Mouse (Mus musculus) yolk sac, embryonic 10.5 days (tissue): ENCODE data around the gene Kctd5.
"Not testable (repeated sequence)": the region's sequence is repeated elsewhere in the genome, so short reads cannot be mapped to it uniquely, and the experiment has no call there.

ENCODE experiments used
- DNase-seq: peaks from one replicate; pipeline ENCODE4 v3.0.0-alpha.2; 2017; ENCODE audit warnings: low spot score

The Kctd5 gene

DNA sequence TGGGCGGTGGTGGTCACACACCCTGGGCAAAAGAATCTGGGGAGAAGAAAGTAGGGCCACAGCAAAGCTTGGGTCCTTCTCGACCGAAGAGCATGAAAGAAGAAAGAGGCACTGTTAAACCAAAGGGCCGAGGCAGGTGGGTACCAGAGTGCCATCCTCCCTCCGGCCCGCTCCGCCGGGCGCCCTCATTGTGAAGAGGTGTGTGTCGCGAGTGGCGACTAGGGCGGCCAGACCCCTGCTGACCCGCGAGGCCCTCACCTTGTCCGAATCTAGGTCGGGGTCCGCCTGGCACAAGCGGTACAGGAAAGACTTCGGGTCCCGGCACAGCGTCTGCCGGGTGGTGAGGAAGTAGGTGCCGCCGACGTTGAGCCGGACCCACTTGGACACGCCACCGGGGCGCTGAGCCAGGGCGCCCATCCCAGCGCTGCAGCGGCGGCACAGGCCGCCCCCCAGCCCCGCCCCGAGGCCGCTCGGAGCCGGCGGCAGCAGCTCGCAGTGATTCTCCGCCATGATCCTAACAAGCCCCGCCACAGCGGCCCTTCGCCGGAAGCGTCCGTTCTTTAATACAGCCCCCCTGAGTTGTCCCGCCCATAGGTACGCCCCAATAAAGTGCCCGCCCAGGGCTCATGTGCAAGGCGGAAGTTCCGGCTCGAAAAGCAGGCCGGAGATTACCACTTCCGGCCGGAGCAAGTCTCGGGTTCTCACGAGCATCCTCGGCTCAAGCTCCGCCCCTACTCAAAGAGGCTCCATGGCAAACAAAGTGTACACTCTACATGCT, at the start of gene Kctd5:
Gene Kctd5 (minus strand): TSS at position 567 of the 778 bp plus-strand sequence.
- DNase-seq, result peak; percentile 93

DNA sequence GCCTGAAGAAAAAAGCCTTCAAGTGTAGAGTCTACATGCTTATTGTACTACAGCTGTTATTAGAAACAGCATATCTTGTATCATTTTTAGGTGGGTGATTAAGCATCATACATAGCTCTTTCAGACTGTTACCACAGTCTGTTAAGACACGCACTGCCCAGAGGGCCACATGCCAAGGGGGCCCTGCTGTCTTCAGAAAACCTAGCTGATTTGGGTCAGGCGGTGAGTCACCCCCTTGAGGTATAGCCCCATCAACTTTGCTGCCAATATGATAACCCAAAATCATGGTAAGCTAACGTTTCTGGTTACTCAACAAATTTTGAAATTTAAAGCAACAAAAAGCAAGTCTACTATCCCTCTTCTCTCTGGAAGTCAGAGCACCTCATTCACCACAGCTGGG, 46.2 kb upstream of the Kctd5 start:
- DNase-seq, result no peak

DNA sequence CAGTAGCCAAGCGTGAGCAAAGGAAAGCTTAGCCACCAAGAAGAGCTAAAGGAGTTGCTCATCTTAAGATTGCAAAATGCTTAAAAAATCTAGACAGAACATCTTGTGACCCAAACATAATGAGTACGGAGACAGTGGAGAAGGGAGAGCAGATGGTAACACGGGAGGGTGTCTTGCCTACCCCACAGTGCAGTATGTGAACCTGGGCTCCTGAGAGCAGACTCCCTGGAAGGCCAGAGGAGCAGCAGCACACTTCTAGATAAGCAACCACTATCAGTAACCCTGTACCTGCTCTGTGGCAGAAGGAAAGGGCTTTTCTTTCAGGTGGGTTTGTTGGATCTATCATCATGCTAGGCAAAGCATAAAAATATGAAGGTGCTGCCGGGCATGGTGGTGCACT, 39.7 kb upstream of the Kctd5 start:
- no peak for DNase-seq

DNA sequence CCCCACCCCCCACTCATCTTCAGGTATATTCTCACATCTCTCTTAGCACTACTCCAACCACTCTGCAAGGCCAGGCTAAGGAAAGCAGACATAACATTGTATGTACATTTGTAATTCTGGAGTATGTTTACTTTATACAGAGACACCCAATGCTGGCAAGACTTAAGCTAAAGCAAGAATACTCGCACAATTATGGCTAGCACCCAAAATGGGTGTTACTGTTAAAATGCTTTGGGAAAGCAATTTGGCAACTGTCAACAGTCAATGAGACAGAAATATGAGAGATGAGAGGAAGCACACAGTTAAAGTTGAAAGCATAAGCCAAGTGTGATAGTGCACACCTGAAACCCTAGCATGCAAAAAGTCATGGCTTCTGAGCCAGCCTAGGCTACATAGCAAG, 38.0 kb upstream of the Kctd5 start:
- no peak for DNase-seq

DNA sequence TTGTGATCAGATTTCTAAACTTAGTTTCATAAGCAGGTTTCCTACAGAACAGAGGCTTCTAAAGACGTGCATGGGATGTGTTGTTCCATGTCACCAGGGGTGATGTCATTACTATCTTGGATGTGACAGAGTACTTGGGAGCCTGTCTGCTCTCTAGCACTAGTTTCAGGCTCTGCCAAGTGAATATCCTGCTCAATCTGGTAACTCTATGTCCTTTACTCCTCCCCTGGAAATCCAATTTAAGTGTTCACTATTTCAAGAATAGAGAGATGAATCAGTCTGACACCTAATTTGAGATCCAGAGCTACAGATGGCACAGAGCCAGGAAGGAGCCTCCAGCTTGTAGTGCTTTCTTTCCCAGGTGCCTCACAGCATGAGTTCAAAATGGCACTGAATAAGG, 35.6 kb upstream of the Kctd5 start:
- no peak for DNase-seq

DNA sequence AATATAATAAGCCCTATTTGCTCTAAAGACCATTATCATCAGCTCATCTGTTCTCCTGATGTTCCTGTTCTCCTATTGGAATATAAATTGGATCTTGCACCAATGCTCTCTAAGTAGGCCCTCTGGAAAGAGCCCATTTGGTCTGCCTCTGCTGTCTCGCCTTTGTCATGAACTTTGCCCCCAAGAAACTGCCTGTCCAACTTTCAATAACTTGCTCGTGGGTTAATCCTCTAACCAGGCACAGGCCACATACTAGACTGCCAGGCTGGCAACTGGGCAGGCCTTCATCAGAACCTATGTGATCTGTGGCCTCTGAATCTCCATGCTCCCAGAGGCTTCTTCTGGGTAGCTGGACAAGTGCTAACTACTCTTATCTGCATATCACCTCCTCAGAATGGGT, 31.8 kb upstream of the Kctd5 start:
- no peak for DNase-seq

DNA sequence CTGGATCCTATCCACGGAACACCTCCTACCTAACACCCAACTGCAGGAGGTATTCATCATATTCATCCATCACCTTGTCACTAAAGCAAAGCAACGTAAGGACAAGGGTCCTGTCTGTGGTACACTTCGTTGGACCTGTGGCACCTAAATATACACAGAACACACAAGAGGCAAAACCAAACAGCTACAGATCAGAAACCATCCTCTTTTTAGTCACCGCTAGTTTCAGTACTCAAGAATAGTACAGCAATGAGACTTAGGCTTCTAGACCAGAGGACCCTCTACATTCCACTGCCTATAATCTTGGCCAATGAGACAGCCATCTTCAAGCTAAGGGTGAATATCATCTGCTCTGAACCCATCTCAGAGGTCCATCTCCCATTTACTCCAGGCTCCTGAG, 25.1 kb upstream of the Kctd5 start:
- DNase-seq, result no peak

DNA sequence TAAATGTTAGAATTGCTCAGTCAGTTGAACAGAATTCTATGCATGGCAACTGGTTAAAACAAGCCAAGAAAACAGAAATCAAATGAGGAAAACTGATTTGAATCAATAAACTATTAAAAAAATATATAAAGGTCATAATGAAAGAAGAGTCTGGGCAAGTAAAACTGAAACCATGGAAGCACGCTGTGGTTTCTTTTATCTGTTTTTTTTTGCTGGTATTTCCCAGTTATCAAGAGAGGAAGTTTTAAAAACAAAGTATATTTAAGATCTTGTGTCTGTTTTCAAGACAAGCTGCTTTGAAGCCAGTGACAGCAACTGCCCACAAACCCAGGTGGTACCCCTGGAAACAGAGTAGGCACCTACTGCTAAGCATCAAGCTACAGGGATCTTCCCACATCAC, 17.3 kb upstream of the Kctd5 start:
- no peak for DNase-seq

DNA sequence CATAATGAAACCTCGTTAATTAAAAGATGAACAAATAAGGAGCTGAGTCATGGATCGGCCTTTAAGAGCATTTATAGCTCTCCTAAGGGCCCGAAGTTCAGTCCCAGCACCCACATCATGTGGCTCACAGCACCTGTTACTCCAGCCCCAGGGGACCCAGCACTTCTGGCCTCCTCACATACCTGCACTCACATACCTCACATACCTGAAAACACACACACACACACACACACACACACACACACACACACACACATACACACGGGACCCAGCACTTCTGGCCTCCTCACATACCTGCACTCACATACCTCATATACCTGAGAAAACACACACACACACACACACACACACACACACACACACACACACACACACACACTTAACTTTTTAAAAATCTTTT, 13.1 kb upstream of the Kctd5 start:
- not testable (repeated sequence) for DNase-seq

DNA sequence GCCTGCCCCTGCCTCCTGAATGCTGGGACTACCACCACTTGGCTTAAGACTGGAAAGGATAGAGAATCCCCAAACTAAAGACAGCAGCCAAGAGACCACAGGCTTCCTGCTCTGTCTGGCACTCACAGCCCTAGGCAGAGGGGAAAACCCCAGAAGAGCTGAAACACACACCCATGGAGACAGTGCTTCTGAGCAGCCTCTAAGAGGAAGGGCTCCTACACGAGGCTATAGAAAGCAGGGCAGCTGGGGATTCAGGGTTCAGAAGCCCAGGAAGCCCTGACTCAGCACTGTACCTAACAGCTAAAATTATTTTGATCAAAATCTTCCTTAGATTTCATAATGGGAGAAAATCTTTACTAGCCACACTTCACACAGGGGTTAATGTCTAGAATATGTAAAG, 11.3 kb upstream of the Kctd5 start:
- no peak for DNase-seq

DNA sequence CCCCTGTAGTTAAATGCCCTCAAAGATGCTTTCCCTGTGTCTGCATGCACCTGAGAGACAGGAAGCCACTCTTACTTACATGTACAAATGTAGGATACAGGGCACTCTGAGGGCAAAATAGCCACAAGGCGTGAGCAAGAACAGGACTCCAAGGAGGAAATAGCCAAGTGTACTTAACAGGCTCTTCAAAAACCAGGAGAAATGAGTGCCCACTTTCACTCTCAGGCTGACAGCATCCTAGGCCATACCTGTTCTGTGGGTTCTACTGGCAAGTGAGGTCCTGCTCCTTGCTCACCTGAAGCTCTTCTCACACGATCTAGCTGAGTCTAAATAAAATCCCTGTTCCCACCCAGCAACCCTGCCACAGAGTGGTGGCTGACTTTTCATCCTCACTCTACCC, 3.8 kb upstream of the Kctd5 start:
- DNase-seq, result no peak

DNA sequence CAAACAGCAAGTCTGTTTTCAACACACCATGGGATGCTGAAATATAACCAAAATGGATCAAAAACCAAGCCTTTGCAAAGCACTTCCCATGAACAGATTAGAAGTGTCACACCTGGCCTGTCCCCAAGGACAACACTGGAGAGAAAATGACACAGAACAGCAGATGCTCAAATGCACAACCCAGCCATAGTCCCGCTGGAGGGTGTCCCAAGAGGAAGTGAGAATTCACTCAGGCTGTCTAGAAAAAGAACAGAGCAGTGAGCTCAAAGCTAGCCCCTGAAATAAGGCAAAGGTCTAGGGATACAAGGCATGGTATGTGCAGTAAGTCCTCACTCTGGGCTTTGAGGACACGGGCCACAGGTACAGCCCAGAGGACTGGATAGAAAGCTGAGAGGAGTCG, 3.8 kb downstream of the Kctd5 start:
- no peak for DNase-seq

DNA sequence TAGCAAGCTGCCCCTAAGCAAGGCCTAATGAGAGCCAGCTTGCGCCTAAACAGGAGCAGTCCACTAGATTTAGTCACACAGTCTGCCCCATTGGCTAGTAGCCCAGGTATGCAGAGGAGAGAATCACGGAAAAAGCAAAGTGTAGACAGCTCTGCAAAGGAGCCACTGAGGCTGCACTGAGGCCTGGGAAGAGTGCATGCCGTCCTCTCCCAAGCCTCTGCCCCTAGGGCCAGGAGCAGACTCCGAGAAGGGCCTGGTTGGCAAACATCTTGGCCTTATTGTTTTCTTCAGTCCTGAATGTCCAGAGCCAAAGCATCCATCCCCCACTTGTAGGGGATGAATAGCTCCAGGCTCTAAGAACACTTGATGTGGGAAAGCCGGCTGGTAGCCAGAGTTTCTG, 5.0 kb downstream of the Kctd5 start:
- DNase-seq, result no peak

DNA sequence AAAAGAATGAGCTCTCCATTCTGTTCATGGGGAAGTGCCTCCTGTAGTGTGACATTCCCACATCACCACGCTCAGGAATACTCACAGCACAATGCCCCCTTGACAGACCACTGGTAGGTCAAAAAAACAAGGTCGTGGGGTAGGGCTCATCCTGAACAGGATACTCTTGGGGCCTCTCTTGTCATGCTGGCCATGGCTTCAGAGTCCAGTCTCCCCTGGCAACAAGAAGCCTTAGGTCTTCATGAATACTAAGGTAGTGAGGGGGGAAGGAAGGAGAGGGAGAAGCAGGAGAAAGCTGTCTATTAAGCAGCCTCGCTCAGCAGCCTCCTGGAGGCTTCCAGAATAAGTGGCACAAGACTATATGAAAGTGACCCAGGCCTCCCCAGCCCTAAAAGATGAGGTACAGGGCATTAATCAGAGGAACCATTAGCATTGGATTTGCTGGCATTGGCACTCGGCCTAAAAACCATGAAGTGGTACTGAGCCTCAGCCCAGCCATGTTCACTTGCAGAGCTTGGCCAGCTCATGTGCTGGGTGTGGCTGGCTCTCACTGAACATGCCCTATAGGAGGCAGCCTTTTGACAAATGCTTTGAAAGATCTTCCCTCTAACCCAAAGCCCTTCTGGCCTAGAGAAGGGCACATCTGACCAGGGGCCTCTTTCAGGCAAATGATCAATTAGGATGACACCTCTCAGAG, 10.7 kb downstream of the Kctd5 start:
- no peak for DNase-seq

DNA sequence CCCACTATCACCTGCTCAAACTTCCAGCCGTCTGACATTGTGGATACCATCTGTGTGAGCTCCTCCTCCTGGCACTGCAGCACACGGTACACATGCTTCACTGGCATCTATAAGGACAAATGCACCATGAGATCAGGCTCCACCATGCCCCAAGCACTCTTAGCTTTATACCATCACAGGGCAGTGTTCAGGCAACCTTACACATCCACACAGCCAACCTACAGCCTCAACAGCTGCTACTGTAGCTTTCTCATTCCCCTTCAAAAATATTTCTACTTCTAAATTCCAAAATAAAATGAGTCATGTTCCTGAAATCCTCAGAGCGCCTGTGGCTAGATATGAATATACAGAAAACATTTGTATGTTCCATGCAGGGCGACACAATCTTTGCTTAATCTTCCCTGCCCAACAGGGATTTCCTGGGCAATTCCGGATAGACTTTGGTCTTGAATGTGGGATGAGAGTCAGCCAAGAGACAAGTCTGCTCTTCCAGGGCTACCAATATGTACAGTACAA, 15.5 kb downstream of the Kctd5 start:
- DNase-seq, result no peak

DNA sequence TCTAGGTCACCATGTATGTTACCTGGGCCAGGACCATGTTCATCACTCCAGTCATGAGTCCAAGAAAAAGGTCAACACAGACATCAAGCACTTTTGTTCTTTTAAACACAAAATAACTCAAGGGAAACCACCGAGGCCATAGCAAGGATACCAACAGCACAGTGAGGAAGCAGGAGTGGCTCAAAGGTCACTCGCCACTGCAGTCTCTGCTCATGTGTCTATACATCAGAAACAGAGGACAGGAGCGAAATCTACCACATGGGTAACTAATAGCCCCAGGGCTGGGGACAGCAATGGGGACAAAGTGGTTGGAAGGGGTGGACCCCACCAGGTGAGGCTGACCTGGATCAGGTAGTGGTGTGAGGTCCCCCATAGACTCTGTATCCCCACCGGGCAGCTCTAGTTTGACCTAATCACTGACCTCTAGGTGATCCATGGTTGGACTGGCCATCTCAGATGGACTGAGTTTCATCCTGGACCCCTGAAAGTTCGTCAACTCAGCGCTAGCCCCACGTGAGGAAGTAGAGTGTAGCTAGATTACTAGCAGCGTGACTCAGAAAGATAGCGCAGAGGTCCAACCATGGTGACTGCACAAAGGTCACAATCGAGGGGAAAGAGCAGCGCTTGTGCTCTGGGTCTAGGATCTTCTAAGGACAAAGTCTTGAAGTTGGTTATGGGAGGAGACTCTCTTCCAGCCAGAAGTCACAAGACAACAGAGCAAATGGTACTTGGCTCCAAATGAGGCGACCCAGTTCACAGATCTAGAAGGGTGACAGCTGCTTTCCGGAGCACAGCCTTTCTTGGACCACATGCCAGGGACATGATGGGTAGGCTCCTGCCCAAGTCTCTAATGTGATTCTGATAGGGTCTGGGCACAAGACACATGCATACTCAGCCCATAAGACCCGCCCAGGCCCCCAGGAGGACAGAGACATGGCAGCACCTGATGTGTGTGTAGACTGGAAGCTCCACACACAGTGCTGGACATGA, 16.4 kb downstream of the Kctd5 start:
- peak; percentile 82 for DNase-seq

DNA sequence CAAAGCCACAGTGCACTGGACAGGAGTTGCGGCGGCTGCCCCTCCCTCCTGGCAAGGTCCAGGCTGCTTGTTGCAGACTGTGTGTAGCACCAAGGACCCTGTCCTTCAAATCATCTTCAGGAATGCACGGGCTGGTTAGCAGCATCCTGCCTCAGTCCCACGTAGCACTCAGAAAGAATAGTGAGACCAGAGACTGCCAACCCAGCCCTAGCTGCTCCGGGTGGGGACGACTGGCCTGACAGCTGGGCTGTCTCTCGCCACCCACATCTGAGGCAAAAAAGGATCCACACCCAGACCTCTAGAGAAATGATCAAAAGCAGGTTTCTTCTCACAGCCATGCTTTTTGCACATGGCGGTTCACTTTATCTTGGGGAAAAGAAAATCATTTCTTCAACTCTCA, 24.3 kb downstream of the Kctd5 start:
- DNase-seq, result no peak

DNA sequence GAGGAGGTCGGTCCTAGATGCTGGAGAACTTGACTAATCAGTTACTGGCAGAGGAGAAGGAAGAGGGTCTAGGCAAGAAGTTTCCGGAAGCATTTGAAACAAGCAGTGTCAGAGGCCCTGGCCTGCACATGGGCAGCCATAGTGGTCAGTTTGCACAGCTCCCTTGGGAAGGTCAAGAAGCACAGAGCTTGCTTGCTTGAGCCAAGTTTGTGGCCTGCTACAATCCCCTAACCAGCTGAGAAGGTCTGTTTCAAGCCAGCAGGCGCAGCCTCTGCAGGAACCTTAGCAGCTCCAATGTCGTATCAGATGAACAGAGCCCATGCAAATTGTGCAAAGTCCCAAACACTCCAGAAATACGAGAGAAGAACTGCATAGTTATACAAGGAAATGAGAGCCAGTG, 25.2 kb downstream of the Kctd5 start:
- DNase-seq, result no peak

DNA sequence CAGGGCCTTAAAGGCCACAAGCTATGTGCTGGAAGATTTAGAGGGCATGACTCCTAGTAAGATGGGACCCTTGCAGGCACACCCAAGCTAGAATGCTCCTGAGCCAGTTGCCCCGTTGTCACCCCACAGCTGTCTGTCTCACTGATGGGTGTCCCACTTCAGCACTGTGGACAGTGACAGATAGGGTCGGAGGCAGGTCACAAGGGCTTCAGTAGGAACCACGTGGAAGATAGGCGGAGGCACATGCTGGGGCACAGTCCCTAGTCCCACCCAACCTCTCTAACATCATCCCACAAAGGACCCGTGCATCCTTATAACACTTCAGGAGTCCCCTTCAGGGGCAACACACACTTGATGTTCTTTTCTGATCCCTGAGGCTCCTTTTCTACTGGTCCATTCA, 27.3 kb downstream of the Kctd5 start:
- peak; percentile 23 for DNase-seq

DNA sequence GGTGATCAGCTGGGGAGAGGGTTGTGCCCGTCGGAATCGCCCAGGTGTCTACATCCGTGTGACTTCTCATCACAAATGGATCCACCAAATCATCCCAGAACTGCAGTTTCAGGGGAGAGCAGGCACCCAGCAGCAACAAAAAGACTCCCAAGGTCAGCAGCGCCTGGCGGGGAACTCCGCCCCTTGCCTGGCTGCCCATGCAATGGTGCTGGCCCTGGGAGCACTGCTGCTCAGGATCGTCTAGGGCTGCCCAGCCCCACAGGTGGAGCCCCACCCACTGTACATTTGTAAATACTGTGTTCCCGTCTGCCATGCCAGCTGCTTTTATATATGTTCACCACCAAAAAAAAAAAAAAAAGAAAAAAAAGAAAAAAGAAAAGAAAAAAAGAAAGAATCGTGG, 27.7 kb downstream of the Kctd5 start:
- no peak for DNase-seq

DNA sequence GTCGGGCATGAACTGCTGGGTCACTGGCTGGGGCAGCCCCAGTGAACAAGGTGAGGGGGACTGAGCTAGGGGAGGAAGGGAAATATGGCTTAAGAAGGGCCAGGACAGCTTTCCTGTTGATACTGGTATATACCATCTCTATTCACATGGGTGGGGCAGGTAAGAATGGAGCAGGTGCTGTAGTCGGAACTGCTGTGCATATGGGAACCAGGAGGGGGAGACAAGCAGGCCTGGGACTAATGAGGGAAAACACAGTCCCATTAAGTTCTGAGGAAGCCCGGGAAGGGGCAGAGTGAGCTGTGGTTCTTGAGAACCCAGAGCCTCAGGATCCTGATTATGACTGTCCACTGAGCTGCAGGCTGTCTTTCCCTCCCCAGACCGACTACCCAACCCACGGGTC, 28.8 kb downstream of the Kctd5 start:
- DNase-seq, result no peak

DNA sequence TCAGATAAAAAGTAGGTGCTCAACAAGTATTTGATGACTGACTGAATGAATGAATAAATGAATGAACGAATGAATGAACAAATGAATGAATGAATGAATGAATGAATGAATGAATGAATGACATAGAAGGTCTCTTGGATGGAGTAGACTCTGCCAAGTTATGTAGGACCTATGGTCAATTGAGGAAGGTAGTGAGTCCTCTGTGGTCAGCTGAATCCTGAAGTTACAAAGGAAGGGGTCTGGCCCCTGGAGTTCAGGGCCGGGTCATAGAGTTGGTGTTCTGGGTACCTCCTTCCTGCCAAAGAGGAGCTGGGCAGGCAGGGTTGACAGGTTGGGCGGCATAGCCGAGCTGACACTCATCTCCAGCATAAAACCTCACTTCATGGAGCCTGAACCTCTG, 35.4 kb downstream of the Kctd5 start, which contains the start of gene Prss27:
Gene Prss27 (plus strand): TSS at position 301 of the 400 bp plus-strand sequence.
- DNase-seq, result no peak
